In genomic region chr3:67773403-67773802, GRCm38 (mm10) we compare ENCODE assay signal across 24 mouse cellular contexts.
"Had no signal": no experiment of that assay in that cellular context is flagged by ENCODE, and none has a peak within 500 bp of the region (broad histone marks: within the 10 kb centered on the region; RNA-seq: fewer than 3 reads in every experiment).

No protein-coding gene starts in this region.

- H3K4me1 ChIP-seq: limb, embryonic 12.5 days; limb, embryonic 15.5 days; lung, embryonic 15.5 days; megakaryocyte, embryonic 14.5 days; midbrain, embryonic 10.5 days; midbrain, embryonic 13.5 days; neural tube, embryonic 13.5 days had no signal

- H3K9ac ChIP-seq: limb, embryonic 12.5 days; limb, embryonic 15.5 days; liver, embryonic 14.5 days; liver, postnatal 0 days; lung, embryonic 15.5 days; midbrain, embryonic 13.5 days; neural tube, embryonic 13.5 days had no signal

- H3K9me3 ChIP-seq: limb, embryonic 12.5 days; limb, embryonic 15.5 days; lung, embryonic 15.5 days; midbrain, embryonic 10.5 days; midbrain, embryonic 13.5 days; neural tube, embryonic 13.5 days had no signal

- H3K27me3 ChIP-seq: limb, embryonic 15.5 days; lung, embryonic 15.5 days; megakaryocyte, embryonic 14.5 days; midbrain, embryonic 13.5 days; neural tube, embryonic 13.5 days had no signal

- H3K36me3 ChIP-seq: limb, embryonic 12.5 days; limb, embryonic 15.5 days; lung, embryonic 15.5 days; midbrain, embryonic 10.5 days; midbrain, embryonic 13.5 days; neural tube, embryonic 13.5 days had no signal

- H3K4me2 ChIP-seq: limb, embryonic 12.5 days; limb, embryonic 15.5 days; liver, embryonic 11.5 days; lung, embryonic 15.5 days; midbrain, embryonic 13.5 days; neural tube, embryonic 13.5 days had no signal

- DNase-seq: kidney, adult 18-20 months; kidney, adult 9 months; kidney, postnatal 14 days; layer of hippocampus, adult 9-11 months; left cerebral cortex, postnatal 4 days; liver, postnatal 0 days; lung, postnatal 36 days; retina, postnatal 1 day; right cerebral cortex, postnatal 14 days; right cerebral cortex, postnatal 4 days; thymus, postnatal 25 days had no signal

- H3K4me3 ChIP-seq: layer of hippocampus, adult 2 months; limb, embryonic 12.5 days; limb, embryonic 15.5 days; lung, embryonic 15.5 days; megakaryocyte, embryonic 14.5 days; midbrain, embryonic 10.5 days; midbrain, embryonic 13.5 days; myocyte; neural tube, embryonic 13.5 days had no signal

- H3K27ac ChIP-seq: layer of hippocampus, adult 2 months; limb, embryonic 12.5 days; limb, embryonic 15.5 days; liver, embryonic 14.5 days; lung, embryonic 15.5 days; midbrain, embryonic 10.5 days; midbrain, embryonic 13.5 days; neural tube, embryonic 13.5 days; stomach, postnatal 0 days had no signal

- ATAC-seq: liver, postnatal 0 days; midbrain, embryonic 13.5 days; midbrain, embryonic 16.5 days had no signal
